Mouse (Mus musculus): ENCODE measurements around the gene Sertad4.

The Sertad4 gene

GRCm38 (mm10) chr1:192806168-192807157 lies 49.1 kb downstream of the Sertad4 start:
- no peak for DNase-seq (ENCODE audit: low spot score)

GRCm38 (mm10) chr1:192800338-192800737 lies 55.2 kb downstream of the Sertad4 start:
- peak; percentile 34 for DNase-seq (ENCODE audit: low spot score)

- no peak for DNase-seq (ENCODE audit: low spot score)
These were observed 56.2 kb downstream of the Sertad4 start for GRCm38 (mm10) chr1:192799165-192799991.

GRCm38 (mm10) chr1:192798212-192799164 lies 57.1 kb downstream of the Sertad4 start:
- DNase-seq (ENCODE audit: low spot score) = no peak

GRCm38 (mm10) chr1:192797011-192797274 lies 58.6 kb downstream of the Sertad4 start:
- DNase-seq (ENCODE audit: low spot score) = no peak

GRCm38 (mm10) chr1:192796201-192797010 lies 59.1 kb downstream of the Sertad4 start:
- no peak for DNase-seq (ENCODE audit: low spot score)

GRCm38 (mm10) chr1:192794957-192795745 lies 60.4 kb downstream of the Sertad4 start:
- peak; percentile 38 for DNase-seq (ENCODE audit: low spot score)

All from c-Kit-positive CD71-positive TER-119-positive erythroid progenitor cells, embryonic 14.5 days (primary cell).